Mouse (Mus musculus) skeletal muscle tissue, adult 2 months (tissue): ENCODE measurements at regions not wholly inside any gene's neighbourhood (a gene's known extent, or its start where the extent isn't known, plus 50 kb on each side); places are given as distances from the start of the nearest gene placed in this dataset.
A peak's percentile ranks its signal among the peaks of the same experiment; 100 is the strongest.

Experiments
- DNase-seq: peaks from one replicate; pipeline ENCODE4 v3.0.0-alpha.2; 2012; ENCODE audit warnings: low read depth, low spot score

DNA sequence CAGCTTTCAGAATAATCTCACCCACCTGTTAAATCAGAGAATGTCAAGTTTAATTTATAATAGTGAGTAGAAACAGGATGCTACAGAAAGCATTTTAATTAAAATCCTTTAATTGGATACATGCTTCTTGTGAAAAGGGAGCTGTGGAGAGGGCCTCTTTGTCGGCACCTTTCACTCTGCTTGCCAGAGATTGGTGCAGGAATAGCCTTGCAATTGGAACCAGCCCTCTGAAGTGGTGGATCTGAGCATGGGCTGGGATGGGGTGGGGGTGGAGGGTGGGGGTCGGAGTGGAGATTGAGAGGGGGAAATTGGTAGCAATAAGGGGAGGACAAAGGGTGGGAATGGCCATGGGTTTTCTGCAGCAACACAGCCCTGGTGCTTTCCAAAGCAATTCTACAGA, 207.2 kb downstream of the Tbx15 start:
- no peak for DNase-seq

- no peak for DNase-seq
Observed at GRCm38 (mm10) chr3:99447813-99448212, 207.6 kb downstream of the Tbx15 start.

DNA sequence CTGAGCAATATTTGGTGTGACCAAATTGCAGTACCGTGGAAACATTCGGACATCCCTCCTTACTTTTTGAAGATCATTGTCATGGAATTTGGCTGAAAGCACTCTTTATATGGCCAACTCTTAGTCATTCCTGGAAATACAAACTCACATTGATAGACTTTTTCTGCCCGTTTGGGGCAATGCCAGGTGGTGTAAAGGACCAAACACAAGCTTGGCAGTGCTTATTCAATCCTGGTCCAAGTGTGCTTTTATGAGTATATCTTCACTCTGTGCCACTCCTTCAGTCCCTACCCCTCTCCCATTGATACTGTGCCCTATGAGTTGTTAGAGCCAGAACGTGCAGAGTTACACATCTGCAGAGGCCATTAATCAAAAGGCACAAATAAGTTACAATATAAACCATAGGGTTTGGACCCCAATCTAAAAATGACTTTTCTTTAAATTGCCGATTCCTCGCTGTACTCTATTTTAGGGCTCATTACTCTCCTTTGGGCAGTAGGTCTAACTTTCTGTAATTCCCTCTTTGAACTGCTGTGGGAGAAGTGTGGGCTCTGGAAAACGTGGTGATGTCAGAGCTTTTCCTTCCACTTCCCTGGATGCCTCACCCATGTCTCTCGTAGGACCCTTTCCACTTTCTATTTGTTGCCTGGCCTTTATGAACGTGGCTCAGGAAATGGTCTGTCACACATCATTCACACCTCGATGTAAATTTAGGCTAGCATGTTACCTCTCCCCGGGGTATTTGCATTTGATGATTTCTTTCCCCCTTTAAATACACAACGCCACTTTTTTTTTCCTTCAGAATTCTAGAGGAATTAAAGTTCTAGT, 219.1 kb downstream of the Tbx15 start:
- peak; percentile 31 for DNase-seq

- DNase-seq = no peak
Observed at GRCm38 (mm10) chr3:99499980-99500379, 259.8 kb downstream of the Tbx15 start.

DNA sequence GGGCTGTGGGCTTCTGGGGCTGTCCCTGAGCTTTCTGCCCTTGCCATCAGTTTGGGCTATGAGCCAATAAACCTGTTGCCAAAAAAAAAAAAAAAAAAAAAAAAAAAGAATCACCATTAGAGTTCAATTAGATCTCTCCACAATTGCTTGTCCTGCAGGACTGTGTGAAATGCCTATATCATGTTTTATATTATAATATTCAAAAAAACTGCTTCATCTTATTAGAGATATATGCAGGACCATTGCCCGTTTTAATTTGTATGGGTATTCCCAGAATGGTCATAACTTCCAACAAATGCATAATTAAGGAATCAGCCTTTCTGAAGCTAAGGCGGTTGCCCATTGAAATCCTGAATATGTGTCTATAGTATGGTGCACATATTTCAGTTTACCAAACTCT, 264.6 kb downstream of the Tbx15 start:
- no peak for DNase-seq

- no peak for DNase-seq
Observed at GRCm38 (mm10) chr3:99512250-99512649, 272.1 kb downstream of the Tbx15 start.

DNA sequence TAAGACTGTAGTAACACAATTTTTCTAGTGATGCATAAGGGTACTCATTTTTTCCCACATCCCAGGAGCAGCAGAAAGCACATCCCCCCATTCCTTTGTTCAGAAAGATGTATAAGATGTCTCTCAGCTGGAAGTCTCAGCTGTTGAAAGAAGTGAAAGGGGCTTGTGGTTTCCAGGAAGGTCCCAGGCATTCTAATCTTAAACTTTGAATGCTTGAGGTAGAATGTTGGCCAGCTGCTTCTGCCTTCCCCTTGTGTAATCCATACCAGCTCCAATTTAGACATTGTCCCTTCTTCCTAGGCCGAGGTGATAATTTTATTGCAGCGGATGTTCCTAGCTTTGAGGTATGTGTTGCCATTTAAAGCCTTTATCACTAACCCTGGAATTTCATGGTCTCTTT, 272.8 kb downstream of the Tbx15 start:
- DNase-seq = no peak

DNA sequence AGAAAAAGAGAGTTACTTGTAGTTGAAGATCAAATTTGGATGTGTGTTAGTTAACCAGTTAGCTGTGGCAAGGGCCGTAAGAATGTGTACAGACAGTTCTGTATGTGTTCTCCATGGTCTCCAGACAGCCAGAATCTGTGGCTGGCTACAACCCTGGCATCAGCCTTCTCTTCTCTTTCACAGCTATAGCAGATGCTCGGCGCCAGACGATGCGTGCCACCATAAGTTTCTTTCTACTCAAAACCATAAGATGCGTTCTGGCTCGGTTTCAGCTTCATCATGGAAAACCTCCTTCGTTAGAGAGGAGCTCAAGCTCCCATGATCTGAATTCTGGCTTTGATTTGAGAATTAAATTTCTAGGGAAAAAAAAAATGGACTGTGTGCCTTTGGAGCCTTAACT, 275.6 kb downstream of the Tbx15 start:
- DNase-seq = no peak

GRCm38 (mm10) chr3:99560917-99561316, 320.7 kb downstream of the Tbx15 start:
- DNase-seq = no peak

DNA sequence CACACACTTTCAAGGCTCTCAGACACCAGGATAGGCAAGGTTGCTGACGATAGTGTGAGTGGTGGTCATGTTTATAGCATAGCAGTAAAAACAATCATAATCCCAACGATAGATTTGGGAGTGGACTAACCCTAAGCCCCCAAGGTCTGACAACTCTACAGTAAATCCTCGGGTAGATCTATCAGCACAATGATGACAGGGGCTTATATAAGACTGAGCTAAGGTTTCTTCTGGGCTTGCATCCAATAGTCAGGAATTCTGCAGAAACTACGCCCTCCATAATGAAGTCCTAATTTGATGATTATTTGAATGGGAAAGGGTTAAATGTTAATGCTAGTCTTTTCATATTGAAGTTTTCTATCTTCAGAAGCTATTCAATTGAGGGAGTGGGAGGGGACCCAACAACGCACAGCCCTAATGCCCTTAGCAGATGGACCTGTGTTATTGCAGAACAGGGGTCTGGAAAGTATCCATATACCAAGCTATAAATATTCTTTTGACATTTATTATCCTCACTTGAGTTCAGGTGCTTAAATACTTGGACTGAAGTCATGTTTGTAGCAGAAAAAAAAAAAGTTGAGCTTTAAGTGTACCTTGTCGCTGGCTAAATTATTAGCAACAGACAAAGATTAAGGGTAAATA, 311.8 kb upstream of the Spag17 start:
- DNase-seq = no peak

DNA sequence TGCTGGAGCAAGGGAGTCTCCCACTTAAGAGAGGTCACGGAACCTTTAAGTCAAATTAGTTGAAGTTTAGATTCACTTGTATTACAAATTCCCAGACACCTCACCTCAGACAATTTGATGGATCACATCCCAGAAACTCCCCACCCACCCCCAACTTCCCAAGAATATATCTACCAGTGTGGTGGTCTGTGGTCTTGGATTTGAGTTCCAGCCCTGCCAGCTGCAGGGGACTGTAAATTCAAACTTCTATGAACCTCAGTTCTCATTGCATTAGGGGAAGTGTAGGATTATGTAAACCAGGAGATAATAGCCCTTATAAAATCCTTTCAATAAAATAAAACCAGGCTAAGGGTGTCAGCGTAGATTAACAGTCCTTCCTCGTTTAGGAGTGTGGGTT, 311.2 kb upstream of the Spag17 start:
- DNase-seq = no peak

- no peak for DNase-seq
Observed at GRCm38 (mm10) chr3:99602679-99603078, 282.5 kb upstream of the Spag17 start.

GRCm38 (mm10) chr3:99632309-99632708, 252.9 kb upstream of the Spag17 start:
- DNase-seq = no peak

DNA sequence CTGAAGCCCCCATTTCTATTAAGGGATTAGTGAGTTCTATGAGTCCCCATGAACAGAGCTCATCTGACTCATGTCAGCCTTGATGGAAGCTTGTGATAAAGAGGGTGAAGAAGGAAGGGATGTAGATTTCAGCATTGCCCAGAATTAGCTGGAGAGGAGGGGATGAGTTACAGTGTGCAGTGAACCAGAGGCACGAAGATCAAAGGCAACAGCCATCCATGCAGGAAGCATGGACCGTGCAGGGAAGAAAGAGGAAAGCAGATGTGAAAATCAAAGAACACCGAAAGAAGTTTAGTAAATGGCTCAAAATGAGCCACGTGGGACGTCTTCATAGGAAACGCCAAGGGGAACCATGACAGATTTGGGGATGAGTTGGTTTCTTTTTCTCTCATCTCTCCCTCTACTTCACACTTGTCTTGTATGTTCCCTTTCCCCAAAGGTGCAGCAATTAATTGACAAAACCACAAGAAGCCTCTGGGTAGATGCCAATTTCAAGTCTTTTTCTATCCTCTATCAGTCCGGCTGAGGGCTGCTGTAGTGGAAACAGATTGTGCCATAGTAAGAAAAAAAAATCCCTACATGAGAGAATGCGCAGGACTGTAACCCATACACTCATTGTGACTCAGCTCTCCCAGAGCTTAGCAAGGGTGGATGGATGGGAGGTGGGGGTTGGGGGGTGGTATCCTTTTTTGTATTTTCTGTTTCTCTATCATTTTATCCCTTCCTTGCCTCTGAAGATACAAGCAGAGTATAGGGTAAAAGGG, 243.7 kb upstream of the Spag17 start:
- DNase-seq = no peak

DNA sequence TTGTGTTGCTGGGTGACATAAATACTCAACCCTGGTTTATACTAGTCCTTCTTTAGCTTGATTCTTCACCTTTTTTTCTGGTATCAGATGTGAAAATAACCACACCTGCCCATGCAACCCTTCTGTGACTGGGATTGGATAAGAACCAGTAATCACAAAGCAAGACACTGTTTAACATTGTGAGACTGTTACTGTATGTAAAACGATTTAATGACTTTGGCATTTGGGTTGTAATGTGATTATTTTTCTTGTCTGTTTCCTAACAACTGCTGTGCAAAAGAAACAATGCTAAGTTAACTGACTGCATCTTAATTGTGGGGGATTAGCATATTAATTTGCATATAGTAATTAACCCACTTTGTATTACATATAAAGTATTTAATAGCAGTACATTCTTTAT, 240.3 kb upstream of the Spag17 start:
- DNase-seq = no peak

DNA sequence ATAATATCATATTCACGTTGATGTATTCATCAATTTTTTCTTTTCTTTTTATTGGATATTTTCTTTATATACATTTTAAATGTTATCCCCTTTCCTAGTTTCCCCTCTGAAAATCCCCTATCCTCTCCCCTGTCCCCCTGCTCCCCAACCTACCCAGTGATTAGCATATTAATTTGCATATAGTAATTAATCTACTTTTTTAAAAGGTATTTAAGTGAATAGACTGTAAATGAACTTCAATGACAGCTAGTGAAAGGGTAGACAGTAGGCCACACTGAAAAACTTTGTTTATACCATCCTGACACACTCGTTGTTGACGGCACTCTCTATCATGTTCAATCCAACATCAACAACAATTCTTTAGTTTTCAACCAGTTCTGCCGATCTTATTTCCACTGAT, 239.9 kb upstream of the Spag17 start:
- no peak for DNase-seq

DNA sequence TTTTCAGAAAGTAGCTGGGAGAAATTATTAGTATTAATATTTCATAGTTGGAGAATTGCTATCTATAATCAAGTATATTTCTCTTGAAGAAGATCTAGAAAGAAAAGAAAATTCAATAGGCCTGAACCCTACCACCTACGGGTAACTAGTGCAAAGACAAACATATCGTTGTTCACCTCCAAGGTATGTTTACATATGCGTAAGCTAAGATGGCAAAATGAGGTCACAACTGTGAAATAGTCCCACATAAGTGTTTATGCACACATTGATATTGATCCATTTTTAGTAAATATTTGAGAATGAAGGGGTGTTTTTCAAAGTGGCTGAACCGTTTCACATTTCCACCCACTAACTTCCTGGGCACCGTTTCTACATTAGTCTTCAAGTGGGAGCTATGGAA, 227.6 kb upstream of the Spag17 start:
- DNase-seq = no peak

GRCm38 (mm10) chr3:99663783-99664182, 221.4 kb upstream of the Spag17 start:
- DNase-seq = no peak

DNA sequence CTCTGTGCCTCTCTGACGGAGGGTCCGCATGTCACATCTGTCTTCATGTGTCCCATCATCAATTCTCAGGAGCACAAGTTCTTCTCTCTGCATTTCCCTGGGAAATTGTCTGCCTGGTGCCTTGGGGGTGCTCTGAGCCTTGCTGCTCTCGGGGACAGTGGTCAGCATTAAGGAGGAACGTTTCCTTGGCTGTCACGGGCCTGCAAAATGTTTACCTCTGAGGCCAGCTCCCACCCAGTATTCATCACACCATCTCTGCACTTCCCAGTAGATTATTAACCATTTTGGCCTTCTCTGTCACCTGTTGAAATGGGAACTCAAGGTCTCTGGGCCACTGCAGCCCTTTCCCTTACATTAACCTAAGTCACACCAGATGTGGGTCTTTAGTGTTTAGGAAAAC, 219.8 kb upstream of the Spag17 start:
- DNase-seq = no peak

- no peak for DNase-seq
Observed at GRCm38 (mm10) chr3:99665902-99666768, 219.1 kb upstream of the Spag17 start.

GRCm38 (mm10) chr3:99674145-99674544, 211.1 kb upstream of the Spag17 start:
- DNase-seq = no peak

DNA sequence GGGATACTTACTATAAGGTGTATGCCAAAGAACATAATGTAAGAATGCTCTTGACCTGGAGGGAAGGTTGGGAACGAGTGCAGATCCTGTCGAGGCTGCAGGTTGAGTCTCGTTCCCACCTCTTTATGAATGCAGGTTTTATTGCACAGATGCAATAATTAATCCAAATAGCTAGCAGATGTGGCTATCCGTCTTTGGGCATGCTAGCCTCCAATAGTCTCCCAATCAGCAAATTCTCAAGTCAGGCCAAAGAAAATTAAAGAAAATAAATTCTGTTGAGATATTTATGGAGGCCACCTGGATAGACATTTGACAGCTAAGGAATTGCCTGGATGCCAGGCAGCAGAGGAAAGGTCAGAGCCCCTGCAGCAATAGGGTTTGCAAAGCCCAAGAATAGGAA, 175.7 kb upstream of the Spag17 start:
- no peak for DNase-seq
